ENCODE assay signal across 24 mouse cellular contexts in the genomic region with DNA sequence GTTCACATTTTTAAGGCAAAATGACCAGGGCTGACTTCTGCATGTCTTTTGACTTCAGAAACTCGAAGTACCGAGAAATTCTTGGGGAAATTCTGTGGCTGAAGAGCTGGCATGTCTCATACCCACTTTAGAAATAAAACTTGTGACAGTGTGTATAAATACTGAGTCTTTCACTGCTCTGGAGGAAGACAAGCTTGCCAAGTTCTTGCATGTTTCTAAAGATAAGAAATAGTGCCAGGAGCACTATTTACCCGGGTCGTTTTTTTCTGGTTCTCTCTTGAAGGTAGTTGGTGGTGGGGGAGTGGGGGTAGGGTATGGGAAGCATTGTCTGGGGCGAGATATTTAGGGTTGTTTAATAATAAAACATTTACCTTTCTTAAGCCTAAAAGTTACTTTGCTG. TPM values are rescaled to one million over a fixed set of nuclear protein-coding genes. Genes with fewer than 3 reads are reported as not detected.
"Had no signal": no experiment of that assay in that cellular context is flagged by ENCODE, and none has a peak within 500 bp of the region (broad histone marks: within the 10 kb centered on the region; RNA-seq: fewer than 3 reads in every experiment).

No protein-coding gene starts in this region.

- DNase-seq: kidney, adult 8-10 months; kidney, postnatal 10 days; kidney, postnatal 36 days; left cerebral cortex, postnatal 4 days; liver, postnatal 0 days; midbrain, embryonic 14.5 days; right cerebral cortex, postnatal 4 days; thymus, adult 2 months; thymus, postnatal 25 days had no signal

- ATAC-seq: intestine, postnatal 0 days; liver, postnatal 0 days had no signal

- H3K9ac ChIP-seq: kidney, embryonic 15.5 days; limb, embryonic 12.5 days; limb, embryonic 15.5 days; liver, embryonic 14.5 days; liver, postnatal 0 days had no signal

- H3K4me3 ChIP-seq: kidney, embryonic 15.5 days; limb, embryonic 12.5 days; limb, embryonic 15.5 days; megakaryocyte, embryonic 14.5 days had no signal

- H3K36me3 ChIP-seq: kidney, embryonic 15.5 days; limb, embryonic 12.5 days; limb, embryonic 15.5 days had no signal

- H3K27ac ChIP-seq: kidney, embryonic 15.5 days; limb, embryonic 12.5 days; limb, embryonic 15.5 days; liver, embryonic 14.5 days; macrophage; stomach, postnatal 0 days had no signal

- H3K4me1 ChIP-seq: limb, embryonic 12.5 days had no signal

- H3K9me3 ChIP-seq: kidney, embryonic 15.5 days; limb, embryonic 12.5 days; limb, embryonic 15.5 days; megakaryocyte, embryonic 14.5 days had no signal

- H3K4me2 ChIP-seq: kidney, embryonic 15.5 days; limb, embryonic 12.5 days; limb, embryonic 15.5 days; liver, embryonic 11.5 days; midbrain, embryonic 11.5 days had no signal

RNA-seq across cellular contexts. Expression of a gene that starts 2.3 kb away (rescaled TPM):
- polyA plus RNA-seq: liver, embryonic 11.5 days; liver, embryonic 14.5 days; liver, postnatal 0 days; macrophage; stomach, embryonic 14.5 days; thymus, adult 2 months had no signal

RNA-seq across cellular contexts. Expression of a gene that starts 20.0 kb away (rescaled TPM):
- total RNA-seq: layer of hippocampus, adult 18-20 months; midbrain, postnatal 0 days had no signal
- polyA plus RNA-seq: neural tube, embryonic 14.5 days had no signal

RNA-seq across cellular contexts. Expression of a gene that starts 25.4 kb away (rescaled TPM):
- polyA plus RNA-seq: intestine, postnatal 0 days; liver, embryonic 11.5 days; liver, embryonic 14.5 days; liver, postnatal 0 days; macrophage; midbrain, embryonic 11.5 days; midbrain, embryonic 14.5 days; neural tube, embryonic 11.5 days; stomach, embryonic 14.5 days; thymus, adult 2 months had no signal

RNA-seq across cellular contexts. Expression of a gene that starts 34.6 kb away (rescaled TPM):
- polyA plus RNA-seq: macrophage had no signal

RNA-seq across cellular contexts. Expression of a gene that starts 54.5 kb away (rescaled TPM):
- polyA plus RNA-seq: kidney, embryonic 15.5 days; limb, embryonic 12.5 days; liver, embryonic 11.5 days; macrophage; neural tube, embryonic 11.5 days; stomach, embryonic 14.5 days had no signal
